In genomic region chr6:113492101-113492864, GRCm38 (mm10) we compare ENCODE assay signal across 23 mouse cellular contexts. TPM values are rescaled to one million over a fixed set of nuclear protein-coding genes. Genes with fewer than 3 reads are reported as not detected.
A peak's percentile ranks its signal among the peaks of the same experiment; 100 is the strongest.
DNase-seq lines count a peak whose midpoint lies in the region; ATAC-seq and TF ChIP-seq lines count a peak whose summit lies in the region.
"Had no signal": no experiment of that assay in that cellular context is flagged by ENCODE, and none has a peak within 500 bp of the region (broad histone marks: within the 10 kb centered on the region; RNA-seq: fewer than 3 reads in every experiment).

No protein-coding gene starts in this region.

- DNase-seq in frontal cortex, postnatal 10 days (ENCODE audit: low spot score in 2 of 2) = no peak
- DNase-seq in layer of hippocampus, adult 9-11 months = peak; percentile 73
- no peak for DNase-seq in spleen, postnatal 36 days (ENCODE audit: low spot score in 2 of 2)
- DNase-seq in thymus, adult 2 months = no peak
- DNase-seq: adrenal gland, postnatal 25 days; cerebellum, adult 8-10 months; forebrain, postnatal 0 days; gastrocnemius, postnatal 14 days; heart, adult 2 months; kidney, postnatal 25 days; thymus, postnatal 25 days had no signal

- H3K36me3 ChIP-seq in E14TG2a.4 (ENCODE audit: insufficient read depth, low read length) = peaks cover 40% of the 10 kb centered on the region
- H3K36me3 ChIP-seq in thymus, adult 2 months (ENCODE audit: control insufficient read depth, insufficient read depth, low read length) = no peaks in the 10 kb centered on the region

- no peak for TF ChIP-seq POLR2A in olfactory bulb, adult 2 months (IDR thresholded peaks at IDR 0.05; ENCODE audit: insufficient read depth, low read depth, low read length)
- TF ChIP-seq POLR2A in thymus, adult 2 months (IDR thresholded peaks at IDR 0.05; ENCODE audit: control insufficient read depth, extremely low read depth, insufficient read depth, low read length, poor library complexity) = no peak

- 46% methylated on average over 24 of the region's 24 CpGs for WGBS in olfactory bulb, adult 2 months
- WGBS in thymus, adult 2 months = 94% methylated on average over 24 of the region's 24 CpGs

- H3K27ac ChIP-seq in olfactory bulb, adult 2 months (ENCODE audit: insufficient read depth, low read depth, low read length) = peak overlapping the region; percentile 59
- H3K27ac ChIP-seq in thymus, adult 2 months (ENCODE audit: control insufficient read depth, insufficient read depth, low read length) = no peak overlapping the region
- H3K27ac ChIP-seq: embryonic facial prominence, embryonic 13.5 days; heart, adult 2 months; hindbrain, embryonic 13.5 days; limb, embryonic 13.5 days; liver, embryonic 14.5 days; midbrain, embryonic 12.5 days; neural tube, embryonic 13.5 days had no signal

- H3K4me3 ChIP-seq in E14TG2a.4 (replicated peaks; ENCODE audit: low read length) = peak overlapping the region; percentile 81
- H3K4me3 ChIP-seq in olfactory bulb, adult 2 months (ENCODE audit: insufficient read depth, low read depth, low read length) = no peak overlapping the region
- no peak overlapping the region for H3K4me3 ChIP-seq in thymus, adult 2 months (ENCODE audit: control insufficient read depth, insufficient read depth, low read length)
- H3K4me3 ChIP-seq: embryonic facial prominence, embryonic 13.5 days; heart, adult 2 months; hindbrain, embryonic 13.5 days; limb, embryonic 13.5 days; midbrain, embryonic 12.5 days; neural tube, embryonic 13.5 days had no signal

- no peaks in the 10 kb centered on the region for H3K9me3 ChIP-seq in E14TG2a.4 (ENCODE audit: low read length)
- H3K9me3 ChIP-seq: embryonic facial prominence, embryonic 13.5 days; hindbrain, embryonic 13.5 days; limb, embryonic 13.5 days; midbrain, embryonic 12.5 days; neural tube, embryonic 13.5 days had no signal

- ATAC-seq in frontal cortex, adult (ENCODE audit: low TSS enrichment) = peak; percentile 60
- no peak for ATAC-seq in inflammation-experienced regulatory T-cells, adult 6 months
- ATAC-seq: forebrain, postnatal 0 days; intestine, embryonic 16.5 days; Patski had no signal

- H3K27me3 ChIP-seq in E14TG2a.4 (ENCODE audit: insufficient read depth, low read length) = peaks cover 23% of the 10 kb centered on the region
- no peaks in the 10 kb centered on the region; the same call in 1 of the 2 replicates for H3K27me3 ChIP-seq in thymus, adult 2 months (ENCODE audit: control insufficient read depth, insufficient read depth, low read length)
- H3K27me3 ChIP-seq: Patski had no signal

- TF ChIP-seq CTCF in E14TG2a.4 (conservative IDR thresholded peaks at IDR 0.05; ENCODE audit: low read length) = no peak
- TF ChIP-seq CTCF in olfactory bulb, adult 2 months (IDR thresholded peaks at IDR 0.05; ENCODE audit: insufficient read depth, low read depth, low read length) = no peak
- no peak for TF ChIP-seq CTCF in thymus, adult 2 months (IDR thresholded peaks at IDR 0.05; ENCODE audit: borderline replicate concordance, control insufficient read depth, extremely low read depth, insufficient read depth, low read length, poor library complexity)

- peaks cover 83% of the 10 kb centered on the region for H3K4me1 ChIP-seq in E14TG2a.4 (replicated peaks; ENCODE audit: low read depth, low read length)
- H3K4me1 ChIP-seq in olfactory bulb, adult 2 months (ENCODE audit: control insufficient read depth, insufficient read depth, low read length) = peaks cover 53% of the 10 kb centered on the region
- H3K4me1 ChIP-seq in thymus, adult 2 months (replicated peaks; ENCODE audit: control insufficient read depth, insufficient read depth, low read length) = peaks cover 43% of the 10 kb centered on the region

RNA-seq across cellular contexts. Expression of gene Creld1, which starts 9.2 kb away (rescaled TPM):
- not detected in 2 replicates for polyA plus RNA-seq in olfactory bulb, adult 2 months (2012; ENCODE audit: insufficient read depth, insufficient read length, low replicate concordance, missing spikeins)
- 1 to 10 TPM; 6.1 to 9.2 (median 8.1) TPM for polyA plus RNA-seq in inflammation-experienced regulatory T-cells, adult 6 months (2017; shearing (Covaris generic))
- polyA plus RNA-seq in thymus, adult 2 months (2012; rRNA removed) = 15.2 and 16.1 TPM in 2 replicates

RNA-seq across cellular contexts. Expression of gene Prrt3, which starts 9.4 kb away (rescaled TPM):
- not detected in 2 replicates for polyA plus RNA-seq in olfactory bulb, adult 2 months (2012; ENCODE audit: insufficient read depth, insufficient read length, low replicate concordance, missing spikeins)
- under 1 TPM in 1 of 3 experiments, not detected in 2; 0.17 TPM for polyA plus RNA-seq in inflammation-experienced regulatory T-cells, adult 6 months (2017; shearing (Covaris generic))
- 0.16 and 0.28 TPM in 2 replicates for polyA plus RNA-seq in thymus, adult 2 months (2012; rRNA removed)
- polyA plus RNA-seq: heart, adult 2 months; liver, embryonic 14.5 days had no signal

RNA-seq across cellular contexts. Expression of gene Il17rc, which starts 21.1 kb away (rescaled TPM):
- not detected in 2 replicates for polyA plus RNA-seq in olfactory bulb, adult 2 months (2012; ENCODE audit: insufficient read depth, insufficient read length, low replicate concordance, missing spikeins)
- polyA plus RNA-seq in inflammation-experienced regulatory T-cells, adult 6 months (2017; shearing (Covaris generic)) = under 1 TPM in 2 of 3 experiments, not detected in 1; 0.32 to 0.47 TPM
- polyA plus RNA-seq in thymus, adult 2 months (2012; rRNA removed) = 14.3 and 15.4 TPM in 2 replicates

RNA-seq across cellular contexts. Expression of gene Il17re, which starts 34.0 kb away (rescaled TPM):
- not detected in 2 replicates for polyA plus RNA-seq in olfactory bulb, adult 2 months (2012; ENCODE audit: insufficient read depth, insufficient read length, low replicate concordance, missing spikeins)
- polyA plus RNA-seq in inflammation-experienced regulatory T-cells, adult 6 months (2017; shearing (Covaris generic)) = 1 to 10 TPM in 2 of 3 experiments, under 1 TPM in 1; 0.69 to 8.2 (median 1.9) TPM
- polyA plus RNA-seq in thymus, adult 2 months (2012; rRNA removed) = 22.8 and 32.5 TPM in 2 replicates

RNA-seq across cellular contexts. Expression of gene Emc3, which starts 39.2 kb away (rescaled TPM):
- polyA plus RNA-seq in olfactory bulb, adult 2 months (2012; ENCODE audit: insufficient read depth, insufficient read length, low replicate concordance, missing spikeins) = not detected in 2 replicates
- 10 to 100 TPM; 57.0 to 69.1 (median 62.4) TPM for polyA plus RNA-seq in inflammation-experienced regulatory T-cells, adult 6 months (2017; shearing (Covaris generic))
- polyA plus RNA-seq in thymus, adult 2 months (2012; rRNA removed) = 54.5 and 59.7 TPM in 2 replicates

Comparison
In these comparisons a context has a peak if more than half of its experiments do, and no peak if none do; other contexts are left out.
1. RNA of gene Il17rc, which starts 21.1 kb away (polyA plus RNA-seq): 14.3 to 15.4 TPM in thymus, adult 2 months; 0.32 to 0.47 TPM in inflammation-experienced regulatory T-cells, adult 6 months and not detected in olfactory bulb, adult 2 months; every median in the first group is over 10 times any median in the second.